Mouse (Mus musculus) ES-E14 (cell line): ENCODE results near the gene Pla2g12b.

Experiments used
- CHD2 ChIP-seq: IDR thresholded peaks from 2 replicates; pipeline ENCODE4 v1.6.1; 2014; ENCODE audit warnings: mild to moderate bottlenecking, low read depth, low read length, inconsistent platforms
- MAFK ChIP-seq: IDR thresholded peaks from 2 replicates; pipeline ENCODE4 v1.6.1; 2014; ENCODE audit warnings: mild to moderate bottlenecking, low read depth, low read length, inconsistent platforms; ENCODE audit not compliant: insufficient read depth

DNA sequence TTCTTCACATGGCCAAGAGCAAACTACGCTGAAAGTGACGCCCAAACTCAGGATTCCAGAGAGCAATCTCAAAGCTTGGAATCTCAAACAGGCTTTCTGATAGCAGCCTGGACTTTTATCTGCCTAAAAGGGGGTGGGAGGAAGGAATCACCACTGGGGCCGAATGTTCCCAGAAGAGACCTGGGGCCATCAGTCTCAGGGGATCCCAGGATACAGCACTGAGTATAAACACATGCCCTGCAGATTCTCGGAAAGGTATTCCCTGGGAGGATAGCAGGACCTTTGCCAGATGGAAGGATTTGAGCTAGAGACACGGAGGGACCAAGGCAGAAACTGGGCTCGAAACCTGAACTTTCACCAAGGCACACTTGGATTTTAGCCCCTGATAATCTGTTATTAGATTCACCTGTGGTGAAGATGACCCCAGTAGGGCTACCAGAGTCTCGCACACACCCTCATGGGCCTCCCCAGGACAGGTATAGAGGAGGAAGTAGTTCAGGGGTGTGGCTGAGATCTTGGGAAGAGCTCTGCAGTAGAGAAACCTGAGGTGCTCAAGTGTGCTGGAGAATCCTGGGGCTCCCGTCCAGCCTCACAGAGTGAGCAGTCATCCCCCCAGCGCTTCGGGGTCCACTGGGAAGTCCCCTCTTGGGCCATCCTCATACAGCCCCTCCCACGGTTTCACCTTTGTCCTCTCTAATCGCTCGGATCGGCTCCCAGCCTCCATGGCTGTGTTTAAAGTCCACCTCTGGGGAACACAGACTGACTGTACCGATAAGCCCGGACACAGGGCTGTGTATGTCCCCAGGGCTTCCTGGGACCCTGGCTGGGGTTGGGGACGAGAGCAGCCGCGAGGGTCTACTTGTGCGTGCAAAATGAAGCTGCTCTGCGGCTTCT lies at the start of gene Pla2g12b:
- TF ChIP-seq CHD2, result no peak
- TF ChIP-seq MAFK, result no peak
